Mouse (Mus musculus): ENCODE data around the gene Cdk14.

Cdk14 gene

GRCm38 (mm10) chr5:4851934-4852710, 568.0 kb downstream of the Cdk14 start:
- no peak for DNase-seq (ENCODE audit: low spot score)

- DNase-seq (ENCODE audit: low spot score) = no peak
Observed at GRCm38 (mm10) chr5:4851245-4851933, 568.7 kb downstream of the Cdk14 start.

DNA sequence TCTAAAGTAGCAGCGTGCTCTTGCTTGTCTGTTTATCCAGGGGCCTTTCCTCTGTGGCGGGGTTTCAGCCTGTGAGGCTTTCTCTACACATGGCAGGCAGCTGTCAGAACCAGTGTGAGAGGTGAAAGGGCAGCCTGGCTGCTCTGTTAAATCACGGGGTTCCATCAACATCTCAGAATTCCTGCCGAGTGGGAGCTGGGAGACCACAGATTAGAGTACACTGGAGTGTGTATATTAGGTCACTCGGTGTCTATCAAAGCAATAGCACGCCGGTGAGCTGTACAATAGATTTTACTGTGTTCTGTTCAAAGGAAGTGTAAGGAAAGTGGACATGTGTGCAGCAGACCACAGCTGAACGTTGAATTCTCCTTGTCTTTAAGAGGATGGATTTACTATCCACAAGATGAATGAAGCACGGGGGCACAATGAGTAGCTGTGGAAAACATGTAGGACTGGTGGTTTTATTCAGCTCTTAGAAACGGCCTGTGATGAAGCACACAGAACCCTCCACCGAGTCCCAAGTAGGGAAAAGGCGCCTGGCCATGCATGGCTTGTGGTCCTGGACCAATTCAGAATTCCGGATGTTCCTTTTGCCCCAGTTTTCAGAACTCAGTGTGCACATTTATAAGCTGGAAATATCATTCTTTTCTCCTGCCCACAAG, 585.2 kb downstream of the Cdk14 start:
- DNase-seq (ENCODE audit: low spot score) = no peak

- no peak for DNase-seq (ENCODE audit: low spot score)
Observed at GRCm38 (mm10) chr5:4833940-4834339, 586.2 kb downstream of the Cdk14 start.

- DNase-seq (ENCODE audit: low spot score) = no peak
Observed at GRCm38 (mm10) chr5:4826886-4827285, 593.2 kb downstream of the Cdk14 start.

- DNase-seq (ENCODE audit: low spot score) = no peak
Observed at GRCm38 (mm10) chr5:4825951-4826350, 594.2 kb downstream of the Cdk14 start.

DNA sequence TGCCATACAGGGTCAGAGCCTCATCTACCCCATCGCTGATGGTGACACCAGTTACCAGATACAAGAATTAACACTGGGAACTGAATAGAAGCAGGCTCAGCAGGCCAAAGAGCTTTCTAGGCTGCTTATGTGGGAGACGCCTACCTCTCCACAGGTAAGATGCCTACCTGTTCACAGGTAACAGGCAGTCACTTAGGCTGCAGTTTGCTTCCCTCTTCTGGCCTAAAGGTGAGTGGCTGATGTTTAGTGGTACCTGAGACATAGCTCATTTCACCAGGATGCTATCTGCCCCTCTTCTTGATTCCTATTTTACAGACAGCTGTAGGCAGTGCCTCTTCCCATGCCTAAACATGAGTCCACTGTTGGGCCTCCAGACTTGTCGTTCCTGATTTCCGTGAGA, 595.0 kb downstream of the Cdk14 start:
- no peak for DNase-seq (ENCODE audit: low spot score)

DNA sequence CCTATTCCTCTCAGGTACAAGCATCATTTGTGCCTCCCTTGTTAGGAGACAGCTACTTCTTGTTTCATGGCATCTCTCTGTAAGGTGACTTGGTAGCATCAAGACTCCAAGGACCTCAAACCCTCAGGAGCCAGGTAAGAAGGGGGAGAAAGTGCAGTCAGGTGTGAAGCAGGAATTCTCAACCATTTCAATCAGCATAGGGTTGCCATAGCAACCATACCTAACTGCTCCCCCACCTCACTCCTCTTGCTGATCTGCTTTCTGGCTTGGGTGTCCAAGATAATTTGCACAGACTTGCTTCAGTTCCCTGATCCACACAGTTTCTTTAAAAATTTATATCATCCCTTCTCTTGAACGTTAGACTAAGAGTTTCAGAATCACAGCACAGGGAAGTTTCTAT, 595.9 kb downstream of the Cdk14 start:
- no peak for DNase-seq (ENCODE audit: low spot score)

DNA sequence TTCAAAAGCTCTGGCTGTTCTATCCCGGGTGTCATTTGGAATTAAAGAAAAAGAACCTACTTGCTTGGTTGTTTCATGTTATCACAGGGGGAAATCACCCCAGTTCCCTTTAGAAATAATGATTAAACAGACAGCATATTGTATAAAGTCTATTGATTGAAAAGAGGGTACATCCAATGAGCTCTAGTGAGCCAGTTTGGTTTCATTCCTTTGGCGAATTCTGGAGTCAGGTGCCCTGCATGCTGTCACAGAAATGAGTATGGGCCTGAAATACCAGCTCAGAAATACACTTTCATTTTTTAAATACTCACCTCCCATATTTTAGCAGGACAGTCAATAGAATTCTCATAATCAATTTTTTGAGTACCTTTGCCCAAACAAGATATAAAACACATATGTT, 598.1 kb downstream of the Cdk14 start:
- no peak for DNase-seq (ENCODE audit: low spot score)

DNA sequence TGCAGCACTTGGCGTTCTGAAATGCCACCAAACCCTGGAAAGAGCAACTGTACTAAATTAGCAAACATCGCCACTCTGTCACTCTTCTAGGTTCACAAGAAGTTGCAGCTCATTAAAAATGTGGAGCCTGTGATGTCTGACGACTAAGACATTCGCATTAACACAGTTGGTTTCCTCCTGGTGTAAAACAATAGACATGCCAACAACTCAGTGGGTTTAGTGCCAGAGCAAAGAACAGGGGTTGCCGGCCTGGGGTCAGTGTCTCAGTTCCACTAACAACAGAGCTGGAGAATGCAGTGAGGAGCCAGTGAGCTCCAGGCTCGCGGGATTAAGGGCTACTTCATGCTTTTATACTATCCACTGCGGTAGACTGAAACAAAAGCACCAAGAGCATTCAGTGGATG, 598.7 kb downstream of the Cdk14 start:
- DNase-seq (ENCODE audit: low spot score) = no peak

- no peak for DNase-seq (ENCODE audit: low spot score)
Observed at GRCm38 (mm10) chr5:4816981-4817380, 603.1 kb downstream of the Cdk14 start.

GRCm38 (mm10) chr5:4814465-4815204, 605.5 kb downstream of the Cdk14 start:
- no peak for DNase-seq (ENCODE audit: low spot score)

- DNase-seq (ENCODE audit: low spot score) = no peak
Observed at GRCm38 (mm10) chr5:4813357-4813756, 606.8 kb downstream of the Cdk14 start.

GRCm38 (mm10) chr5:4812036-4812729, 607.9 kb downstream of the Cdk14 start:
- DNase-seq (ENCODE audit: low spot score) = no peak

DNA sequence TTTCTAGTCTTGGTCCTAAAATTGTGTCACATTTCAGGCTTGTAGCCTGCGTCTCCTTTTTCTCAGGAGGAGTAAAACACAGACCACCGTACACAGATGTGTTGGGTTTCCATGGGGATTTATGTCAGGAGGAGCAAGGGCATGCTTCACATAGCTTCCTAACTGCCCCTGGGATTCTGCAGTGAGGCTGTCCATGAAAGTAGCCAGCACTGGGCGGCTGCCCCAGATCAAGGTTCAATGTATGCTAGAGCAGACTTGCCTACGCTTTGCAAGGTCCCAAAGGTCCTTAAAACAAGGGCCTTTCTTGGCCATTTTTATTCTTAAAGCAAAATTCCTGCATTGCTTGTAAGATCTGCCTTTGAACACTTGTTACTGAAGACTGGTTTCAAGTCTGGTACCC, 614.9 kb downstream of the Cdk14 start:
- no peak for DNase-seq (ENCODE audit: low spot score)

- no peak for DNase-seq (ENCODE audit: low spot score)
Observed at GRCm38 (mm10) chr5:4803708-4804107, 616.4 kb downstream of the Cdk14 start.

DNA sequence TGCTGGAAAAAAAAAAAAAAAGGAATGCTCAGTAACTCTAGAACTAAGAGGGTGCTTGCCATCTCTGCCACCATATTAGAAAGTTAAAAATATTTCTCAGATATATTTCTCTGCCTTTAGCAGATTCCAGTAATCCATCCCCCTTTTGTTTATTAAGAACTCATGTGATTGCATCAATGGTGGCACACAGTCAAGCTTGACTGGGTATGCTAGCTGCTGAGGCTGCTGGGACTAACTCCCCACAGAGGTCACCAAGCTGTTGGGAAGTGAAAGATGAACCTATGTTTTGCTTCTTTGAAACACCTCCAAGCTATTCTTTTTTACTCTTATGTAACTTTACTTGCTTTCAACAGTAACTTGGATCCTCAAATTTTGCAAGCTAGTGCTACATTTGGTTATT, 618.1 kb downstream of the Cdk14 start:
- no peak for DNase-seq (ENCODE audit: low spot score)

DNA sequence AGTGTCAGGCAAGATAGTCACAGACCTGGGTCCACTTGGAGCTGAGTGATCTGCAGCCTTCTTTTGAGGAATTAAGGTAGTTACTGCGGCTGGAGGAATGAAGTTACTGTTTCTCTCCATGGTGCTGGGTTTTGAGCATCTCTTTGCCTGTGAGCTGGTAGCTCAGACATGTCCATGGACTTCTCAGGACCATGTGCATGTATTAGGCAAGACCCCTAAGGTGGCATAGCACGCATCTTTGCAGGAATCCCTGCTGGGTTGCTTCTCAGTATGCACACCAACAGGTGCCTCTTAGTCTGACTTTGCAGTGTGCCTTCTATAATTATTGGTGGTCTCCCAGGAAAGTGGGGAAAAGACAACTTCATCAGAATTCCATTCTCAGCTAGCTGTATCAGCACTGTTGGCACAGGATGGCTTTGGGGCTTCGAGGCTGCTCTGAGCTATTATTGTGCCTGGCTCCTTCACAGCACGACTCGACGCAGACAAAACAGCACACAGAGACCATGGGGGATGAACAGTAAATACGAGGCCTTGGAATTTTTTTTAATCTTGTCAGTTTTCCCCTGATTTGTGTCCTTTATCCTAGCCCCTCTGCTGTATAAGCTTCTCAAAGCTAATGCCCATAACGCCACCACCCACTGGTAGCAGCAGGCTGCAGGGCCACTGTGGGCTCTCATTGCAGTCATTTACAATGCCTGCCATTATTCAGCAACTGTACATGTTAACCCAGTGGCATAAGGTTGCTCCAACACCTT, 618.8 kb downstream of the Cdk14 start:
- DNase-seq (ENCODE audit: low spot score) = no peak

- DNase-seq (ENCODE audit: low spot score) = no peak
Observed at GRCm38 (mm10) chr5:4791219-4791618, 628.9 kb downstream of the Cdk14 start.

- DNase-seq (ENCODE audit: low spot score) = no peak
Observed at GRCm38 (mm10) chr5:4790265-4790664, 629.8 kb downstream of the Cdk14 start.

GRCm38 (mm10) chr5:4788484-4788883, 631.6 kb downstream of the Cdk14 start:
- DNase-seq (ENCODE audit: low spot score) = no peak

Measured in testis, postnatal 10 days (tissue).